Mouse (Mus musculus) midbrain, embryonic 14.5 days (tissue): ENCODE results near the gene Smurf1. TPM values are rescaled to one million over a fixed set of nuclear protein-coding genes. Genes with fewer than 3 reads are reported as not detected.

Experiments
- ATAC-seq: fragments of 200-750 bp; cut with Nextera tagmentation; 2 replicates; pipeline ENCODE4 v1.8.0; 2017; ENCODE audit warnings: moderate number of reproducible peaks, moderate library complexity; ENCODE audit not compliant: low FRiP score, low TSS enrichment
- DNase-seq: peaks from one replicate; pipeline ENCODE4 v3.0.0-alpha.2; 2015
- H3K27ac ChIP-seq: fragments of 300-500 bp; sonication (generic); replicated peaks from 2 replicates; pipeline ENCODE4 v1.5.1; 2014; ENCODE audit warnings: mild to moderate bottlenecking, low read depth, low read length, moderate library complexity
- H3K27me3 ChIP-seq: fragments of 300-500 bp; sonication (generic); 2 replicates; pipeline ENCODE4 v1.6.1; 2014; ENCODE audit warnings: low read length, control low read depth, mixed read lengths; ENCODE audit not compliant: control insufficient read depth, insufficient read depth
- H3K36me3 ChIP-seq: fragments of 300-500 bp; sonication (generic); 2 replicates; pipeline ENCODE4 v1.6.1; 2014; ENCODE audit warnings: low read length, control low read depth; ENCODE audit not compliant: control insufficient read depth, insufficient read depth
- H3K4me1 ChIP-seq: fragments of 300-500 bp; sonication (generic); 2 replicates; pipeline ENCODE4 v1.6.1; 2014; ENCODE audit warnings: mild to moderate bottlenecking, antibody characterized with exemption, low read length, control low read depth; ENCODE audit not compliant: control insufficient read depth, insufficient read depth
- H3K4me2 ChIP-seq: fragments of 300-500 bp; sonication (generic); 2 replicates; pipeline ENCODE4 v1.6.1; 2014; ENCODE audit warnings: mild to moderate bottlenecking, low read length, moderate library complexity
- H3K4me3 ChIP-seq: fragments of 300-500 bp; sonication (generic); replicated peaks from 2 replicates; pipeline ENCODE4 v1.5.1; 2014; ENCODE audit warnings: low read depth, low read length
- H3K9ac ChIP-seq: fragments of 300-500 bp; sonication (generic); replicated peaks from 2 replicates; pipeline ENCODE4 v1.6.1; 2014; ENCODE audit warnings: mild to moderate bottlenecking, low read length, moderate library complexity
- H3K9me3 ChIP-seq: fragments of 300-500 bp; sonication (generic); 2 replicates; pipeline ENCODE4 v1.6.1; 2016; ENCODE audit warnings: low read length, control low read depth, mixed read lengths; ENCODE audit not compliant: control insufficient read depth
- WGBS: fragments of 180-500 bp; shearing (Covaris S2); extraction: QIAGEN DNeasy Blood & Tissue Kit; methylation state at CpG from one replicate; pipeline ENCODE4 v1.1.7; 2014; 5-methylcytosine and 5-hydroxymethylcytosine counted together
- polyA plus RNA-seq: library from polyadenylated mRNA; unstranded; fragments of >200 nt; fragmentation: Nextera tagmentation; extraction: Ambion mirVana; gene quantifications from 2 replicates; pipeline ENCODE4 v1.2.1, GENCODE M21; 2014

Gene Smurf1
- polyA plus RNA-seq, 1 experiment from 2014 or later: 44.9 TPM

DNA sequence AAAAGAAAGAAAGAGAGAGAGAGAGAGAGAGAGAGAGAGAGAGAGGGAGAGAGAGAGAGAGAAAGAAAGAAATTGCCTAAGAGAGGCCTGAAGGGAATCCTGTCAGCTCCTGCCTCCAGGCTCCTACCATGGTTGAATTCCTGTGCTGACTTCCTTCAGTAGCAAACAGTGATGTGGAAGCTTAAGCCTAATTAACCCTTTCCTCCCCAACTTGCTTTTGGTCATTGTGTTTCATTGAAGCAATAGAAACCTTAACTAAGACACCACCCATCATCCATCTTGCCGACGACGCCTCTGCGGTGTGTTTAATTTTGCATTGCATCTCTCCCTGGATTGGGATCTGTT, 23.4 kb upstream of the Smurf1 start:
- ATAC-seq (no peak), DNase-seq (peak; percentile 54)
- no peaks in the 10 kb centered on the region for H3K36me3 ChIP-seq
- no peaks in the 10 kb centered on the region for H3K4me1 ChIP-seq
- H3K4me2 ChIP-seq: no peak overlapping the region
- no peaks in the 10 kb centered on the region for H3K27me3 ChIP-seq
- H3K9me3 ChIP-seq: no peaks in the 10 kb centered on the region
- H3K27ac ChIP-seq: no peak overlapping the region
- H3K9ac ChIP-seq: no peak overlapping the region
- no peak overlapping the region for H3K4me3 ChIP-seq
- 84% methylated on average over 4 of the region's 4 CpGs for WGBS

DNA sequence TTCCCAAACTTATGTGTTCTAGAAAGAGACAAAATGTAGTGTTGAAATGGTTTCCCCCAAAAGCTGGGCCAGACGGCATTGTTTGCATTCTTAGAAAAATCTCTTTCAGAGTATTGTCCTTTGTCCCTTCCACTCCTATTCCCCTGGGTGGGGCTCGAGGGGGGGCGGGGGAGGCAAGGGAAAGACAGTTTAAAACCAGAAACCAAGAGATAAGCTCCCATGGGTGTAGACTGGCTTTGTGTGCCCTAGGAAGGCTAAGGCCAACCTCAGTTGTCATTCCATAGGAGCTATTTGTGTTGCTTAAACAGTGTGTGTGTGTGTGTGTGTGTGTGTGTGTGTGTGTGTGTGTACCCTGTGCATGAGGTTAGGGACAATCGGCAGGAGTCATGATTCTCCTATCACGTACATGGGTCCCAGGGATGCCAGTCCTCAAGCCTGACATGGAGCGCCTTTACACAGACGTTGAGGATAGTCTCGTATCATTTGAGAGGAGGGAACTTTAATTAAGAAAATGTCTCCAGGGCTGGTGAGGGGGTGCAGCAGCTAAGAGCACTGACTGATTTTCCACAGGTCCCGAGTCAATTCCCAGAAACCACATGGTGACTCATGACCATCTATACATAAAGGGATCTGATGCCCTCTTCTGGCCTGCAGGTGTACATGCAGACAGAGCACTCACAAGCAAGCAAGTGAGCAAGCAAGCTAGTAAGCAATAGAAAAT, 22.9 kb upstream of the Smurf1 start:
- Histone ChIP-seq H3K9me3 (no peaks in the 10 kb centered on the region), H3K4me2 (no peak overlapping the region), H3K4me3 (no peak overlapping the region), H3K4me1 (no peaks in the 10 kb centered on the region), H3K9ac (no peak overlapping the region), H3K27ac (no peak overlapping the region), H3K36me3 (no peaks in the 10 kb centered on the region), H3K27me3 (no peaks in the 10 kb centered on the region)
- 61% methylated on average over 9 of the region's 9 CpGs for WGBS
- no peak for ATAC-seq
- DNase-seq: peak; percentile 81

DNA sequence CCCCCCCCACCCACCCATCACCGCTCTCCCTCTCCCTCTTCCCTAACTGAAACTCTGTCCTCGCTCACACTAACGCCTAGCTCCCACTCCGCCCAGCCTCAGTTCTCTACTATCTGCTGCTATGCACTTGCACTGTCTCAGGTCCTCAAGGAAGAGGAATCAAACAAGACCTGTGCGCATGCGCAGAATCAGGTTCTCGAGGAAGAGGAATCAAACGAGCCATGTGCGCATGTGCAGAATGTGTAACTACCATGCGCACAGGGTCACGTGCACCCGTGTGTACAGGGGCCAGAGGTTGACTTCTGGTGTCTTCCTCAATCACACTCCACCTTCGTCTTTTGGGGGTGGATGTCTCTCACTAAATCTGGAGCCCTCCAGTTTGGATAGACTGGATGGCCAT, 21.9 kb upstream of the Smurf1 start:
- no peak for DNase-seq
- no peak overlapping the region for H3K4me3 ChIP-seq
- H3K9me3 ChIP-seq: no peaks in the 10 kb centered on the region
- no peaks in the 10 kb centered on the region for H3K36me3 ChIP-seq
- ATAC-seq: no peak
- WGBS: 91% methylated on average over 13 of the region's 13 CpGs
- H3K9ac ChIP-seq: no peak overlapping the region
- no peaks in the 10 kb centered on the region for H3K27me3 ChIP-seq
- H3K4me1 ChIP-seq: no peaks in the 10 kb centered on the region
- no peak overlapping the region for H3K27ac ChIP-seq
- H3K4me2 ChIP-seq: no peak overlapping the region

DNA sequence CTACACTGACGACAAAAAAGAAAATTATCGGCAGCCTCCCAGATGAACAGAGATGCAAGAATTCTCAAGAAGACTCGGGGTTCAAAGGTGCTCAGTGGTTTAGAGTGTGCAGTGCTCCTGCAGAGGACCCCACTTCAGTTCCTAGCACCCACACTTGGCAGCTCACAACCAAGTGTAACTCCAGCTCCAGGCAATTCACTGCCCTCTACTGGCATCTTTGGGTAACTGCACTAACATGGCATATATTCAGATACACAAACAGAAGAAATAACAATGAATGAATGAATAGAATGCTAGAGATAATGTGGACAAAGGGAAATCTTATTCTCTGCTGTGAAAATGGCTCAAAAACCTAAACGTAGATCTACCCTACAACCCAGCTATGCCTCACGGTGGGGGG, 19.2 kb upstream of the Smurf1 start:
- Histone ChIP-seq H3K4me2 (no peak overlapping the region), H3K36me3 (no peaks in the 10 kb centered on the region), H3K9ac (no peak overlapping the region), H3K27ac (no peak overlapping the region), H3K4me3 (no peak overlapping the region), H3K9me3 (no peaks in the 10 kb centered on the region), H3K4me1 (no peaks in the 10 kb centered on the region), H3K27me3 (no peaks in the 10 kb centered on the region)
- WGBS: 92% methylated on average over 5 of the region's 5 CpGs
- DNase-seq (no peak), ATAC-seq (no peak)

DNA sequence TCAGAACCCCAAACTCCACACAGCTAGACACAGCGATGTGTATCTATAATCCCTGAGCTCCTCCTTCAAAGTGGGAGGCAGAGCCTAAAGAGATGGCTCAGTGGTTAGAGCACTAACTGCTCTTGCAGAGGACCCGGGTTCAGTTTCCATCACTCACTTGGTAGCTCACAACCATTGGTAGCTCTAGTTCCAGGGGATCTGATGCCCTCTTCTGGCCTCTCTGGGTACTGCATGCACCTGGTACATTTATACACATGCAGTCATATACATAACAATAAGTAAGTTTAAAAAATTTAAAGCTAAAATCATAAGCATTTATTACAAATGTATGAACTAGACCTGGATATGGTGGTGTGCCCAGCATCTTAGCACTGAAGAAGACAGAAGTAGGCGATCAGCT, 17.6 kb upstream of the Smurf1 start:
- no peaks in the 10 kb centered on the region for H3K4me1 ChIP-seq
- H3K9ac ChIP-seq: no peak overlapping the region
- H3K9me3 ChIP-seq: no peaks in the 10 kb centered on the region
- H3K27me3 ChIP-seq: no peaks in the 10 kb centered on the region
- WGBS: 96% methylated on average over 3 of the region's 3 CpGs
- no peak overlapping the region for H3K4me3 ChIP-seq
- no peak overlapping the region for H3K4me2 ChIP-seq
- H3K27ac ChIP-seq: no peak overlapping the region
- no peak for DNase-seq
- H3K36me3 ChIP-seq: no peaks in the 10 kb centered on the region
- no peak for ATAC-seq

DNA sequence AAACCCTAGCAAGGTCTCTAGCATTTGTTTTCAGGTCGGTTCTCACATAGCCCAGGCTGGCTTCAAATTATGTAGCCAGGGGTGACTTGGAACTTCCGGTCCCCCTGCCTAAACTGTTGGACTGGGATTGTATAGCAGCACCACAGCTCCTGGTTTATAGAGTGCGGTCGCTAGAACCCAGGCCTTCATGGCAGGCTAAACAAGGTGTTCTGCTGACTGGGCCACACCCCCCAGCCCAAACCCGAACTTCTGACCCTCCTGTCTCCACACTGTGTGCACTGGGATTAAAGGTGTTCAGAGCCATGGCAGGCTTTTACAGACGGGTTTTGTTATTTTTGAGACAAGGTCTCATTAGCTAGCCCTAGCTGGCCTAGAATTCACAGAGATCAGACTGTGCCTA, 13.5 kb upstream of the Smurf1 start:
- H3K4me2 ChIP-seq: no peak overlapping the region
- H3K4me3 ChIP-seq: no peak overlapping the region
- no peak overlapping the region for H3K9ac ChIP-seq
- H3K27me3 ChIP-seq: no peaks in the 10 kb centered on the region
- ATAC-seq (no peak), DNase-seq (no peak)
- no peaks in the 10 kb centered on the region for H3K4me1 ChIP-seq
- no peaks in the 10 kb centered on the region for H3K36me3 ChIP-seq
- no peaks in the 10 kb centered on the region for H3K9me3 ChIP-seq
- 90% methylated on average over 6 of the region's 6 CpGs for WGBS
- no peak overlapping the region for H3K27ac ChIP-seq

DNA sequence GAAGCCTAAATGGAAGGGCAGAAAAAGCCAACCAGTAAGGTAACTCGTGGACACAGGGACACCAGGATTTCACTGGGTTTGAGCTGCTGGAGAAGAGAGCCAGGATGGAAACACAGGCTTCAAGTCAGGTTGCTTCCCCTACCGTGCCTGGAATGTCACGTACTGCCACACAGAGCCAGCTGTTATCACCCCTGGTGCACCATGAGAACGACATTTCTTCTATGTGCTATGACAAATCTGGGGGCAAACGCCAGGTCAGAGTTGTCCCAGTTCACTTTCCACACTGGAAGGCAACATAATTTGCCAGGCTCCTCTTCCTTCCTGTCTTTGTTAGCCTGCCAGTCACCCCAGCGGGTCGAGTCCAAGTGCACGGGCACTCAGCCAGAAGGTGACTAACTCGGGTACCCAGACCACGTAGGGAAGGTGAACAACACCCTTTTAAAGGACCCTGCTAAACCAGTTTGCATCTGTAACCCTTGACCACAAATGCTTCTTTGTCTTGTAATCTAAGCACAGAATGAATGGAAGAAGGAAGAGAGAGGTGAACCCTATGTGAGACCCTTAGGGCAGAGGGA, 13.0 kb upstream of the Smurf1 start:
- H3K4me3 ChIP-seq: no peak overlapping the region
- H3K4me1 ChIP-seq: no peaks in the 10 kb centered on the region
- H3K36me3 ChIP-seq: no peaks in the 10 kb centered on the region
- H3K4me2 ChIP-seq: no peak overlapping the region
- 81% methylated on average over 10 of the region's 10 CpGs for WGBS
- ATAC-seq (no peak), DNase-seq (no peak)
- H3K9me3 ChIP-seq: no peaks in the 10 kb centered on the region
- no peak overlapping the region for H3K9ac ChIP-seq
- H3K27ac ChIP-seq: no peak overlapping the region
- H3K27me3 ChIP-seq: no peaks in the 10 kb centered on the region

DNA sequence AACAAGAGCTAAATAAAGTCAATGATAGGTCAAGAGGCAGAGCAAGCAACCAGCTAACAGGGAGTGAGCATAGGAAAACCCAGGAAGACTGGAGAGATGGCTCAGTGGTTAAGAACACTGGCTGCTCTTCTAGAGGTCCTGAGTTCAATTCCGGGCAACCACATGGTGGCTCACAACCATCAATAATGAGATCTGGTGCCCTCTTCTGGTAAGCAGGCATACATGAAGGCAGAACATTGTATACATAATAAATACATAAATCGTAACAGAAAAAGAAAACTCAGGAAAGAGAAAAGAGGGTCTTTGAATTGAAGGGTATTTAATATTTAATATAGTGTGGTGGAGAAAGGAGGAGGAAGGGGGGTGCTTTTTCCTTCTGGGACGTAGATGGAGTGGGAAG, 5.6 kb upstream of the Smurf1 start:
- ATAC-seq: no peak
- Histone ChIP-seq H3K36me3 (no peaks in the 10 kb centered on the region), H3K9ac (no peak overlapping the region), H3K27ac (no peak overlapping the region), H3K4me2 (no peak overlapping the region), H3K4me3 (no peak overlapping the region), H3K4me1 (0 out of 2 replicates have a peak, but pooled peaks cover 3% of the 10 kb centered on the region), H3K27me3 (no peaks in the 10 kb centered on the region), H3K9me3 (no peaks in the 10 kb centered on the region)
- 86% methylated on average over 3 of the region's 3 CpGs for WGBS
- no peak for DNase-seq

DNA sequence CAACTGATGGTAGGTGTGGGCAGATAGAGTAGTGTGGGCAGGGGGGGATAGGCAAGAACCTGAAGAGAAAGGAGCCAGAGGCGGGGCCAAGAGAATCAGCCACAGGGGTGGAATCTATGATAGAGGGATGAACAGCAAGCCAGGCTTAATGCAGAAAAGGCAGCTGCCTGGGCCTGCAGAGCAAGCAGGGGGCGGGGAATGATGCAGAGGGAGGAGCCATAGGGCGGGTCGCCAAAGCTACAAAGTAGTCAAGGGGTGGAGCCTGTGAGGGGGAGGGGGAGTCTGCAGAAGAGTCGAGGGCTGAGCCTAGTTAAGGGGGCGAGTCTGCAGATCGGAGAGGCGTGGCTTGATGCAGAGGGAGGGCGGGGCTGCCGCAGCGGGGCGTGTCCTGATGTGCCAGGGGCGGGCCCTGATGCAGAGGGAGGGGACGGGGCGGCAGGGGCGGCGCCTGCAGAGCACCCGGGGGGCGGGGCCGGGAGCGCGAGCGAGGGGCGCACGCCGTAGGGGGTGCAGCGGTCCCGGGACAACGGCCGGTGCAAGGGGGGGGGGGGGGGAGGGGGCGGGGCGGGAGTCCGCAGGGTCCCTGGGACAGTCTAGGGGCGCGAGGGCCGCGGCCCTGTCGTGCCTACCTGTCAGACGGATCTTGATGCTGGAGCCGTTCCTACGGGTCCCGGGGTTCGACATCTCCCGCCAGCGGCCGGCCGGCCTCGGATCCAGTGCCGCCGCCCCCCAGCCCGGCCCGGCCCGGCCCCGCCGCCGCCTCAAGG, 592 bp downstream of the Smurf1 start:
- peak; percentile 85 for ATAC-seq
- H3K27me3 ChIP-seq: no peaks in the 10 kb centered on the region
- WGBS: 2% methylated on average over 49 of the region's 56 CpGs
- peak overlapping the region; percentile 91 for H3K4me3 ChIP-seq
- DNase-seq: peak; percentile 89
- H3K4me2 ChIP-seq: peak overlapping the region; percentile 71
- peaks cover 23% of the 10 kb centered on the region for H3K4me1 ChIP-seq
- peak overlapping the region; percentile 89 for H3K27ac ChIP-seq
- H3K36me3 ChIP-seq: no peaks in the 10 kb centered on the region
- no peaks in the 10 kb centered on the region for H3K9me3 ChIP-seq
- H3K9ac ChIP-seq: peak overlapping the region; percentile 92
